Mouse (Mus musculus): ENCODE results near the gene Commd6. TPM values are rescaled to one million over a fixed set of nuclear protein-coding genes. Genes with fewer than 3 reads are reported as not detected.

Gene Commd6
- polyA plus RNA-seq, 1 experiment from 2014 or later = 93.3 TPM

GRCm38 (mm10) chr14:101586096-101586495, 54.4 kb downstream of the Commd6 start:
- no peak overlapping the region for H3K4me2 ChIP-seq

More at GRCm38 (mm10) chr14:101586096-101586495, 54.4 kb downstream of the Commd6 start:
- Histone ChIP-seq H3K27ac (no peak overlapping the region), H3K4me3 (replicated peaks) (no peak overlapping the region), H3K9me3 (replicated peaks) (no peaks in the 10 kb centered on the region), H3K27me3 (no peaks in the 10 kb centered on the region), H3K9ac (no peak overlapping the region), H3K4me1 (no peaks in the 10 kb centered on the region), H3K36me3 (0 out of 2 replicates have a peak, but pooled peaks cover 3% of the 10 kb centered on the region)
- WGBS = 68% methylated on average over 7 of the region's 7 CpGs
- no peak for ATAC-seq (replicated peaks; ENCODE audit: low FRiP score)

Other genes starting within 250 kb of the Commd6 start
- gene Tbc1d4, start 31.5 kb downstream of the Commd6 start, polyA plus RNA-seq (2015; fragmentation: Nextera tagmentation; extraction: Ambion mirVana) = 20.1 and 20.4 TPM in 2 replicates
- gene Uchl3, start 13.3 kb upstream of the Commd6 start, polyA plus RNA-seq (2015; fragmentation: Nextera tagmentation; extraction: Ambion mirVana) = 143 and 152 TPM in 2 replicates
- gene Gm9922, start 89.1 kb upstream of the Commd6 start, polyA plus RNA-seq (2015; fragmentation: Nextera tagmentation; extraction: Ambion mirVana) = 3.1 and 3.5 TPM in 2 replicates
- 12.2 and 16.4 TPM in 2 replicates for gene Lmo7, start 89.3 kb upstream of the Commd6 start, polyA plus RNA-seq (2015; fragmentation: Nextera tagmentation; extraction: Ambion mirVana)